Mouse (Mus musculus): Measurements from ENCODE around the gene Slc12a9.

The Slc12a9 gene

GRCm38 (mm10) chr5:137333512-137334174 is at the start of gene Slc12a9:
Gene Slc12a9, minus strand, starts transcription at chr5:137333597.
- peak; percentile 91 for DNase-seq (ENCODE audit: low read depth, low spot score)

GRCm38 (mm10) chr5:137381152-137381551 is 47.8 kb upstream of the Slc12a9 start:
- peak; percentile 75 for DNase-seq (ENCODE audit: low read depth, low spot score)

- peak; percentile 44 for DNase-seq (ENCODE audit: low read depth, low spot score)
These were observed 44.2 kb upstream of the Slc12a9 start for GRCm38 (mm10) chr5:137377603-137378002.

- peak; percentile 34 for DNase-seq (ENCODE audit: low read depth, low spot score)
These were observed 43.8 kb upstream of the Slc12a9 start for GRCm38 (mm10) chr5:137377176-137377575.

GRCm38 (mm10) chr5:137376722-137377121 is 43.3 kb upstream of the Slc12a9 start:
- no peak for DNase-seq (ENCODE audit: low read depth, low spot score)

- DNase-seq (ENCODE audit: low read depth, low spot score): peak; percentile 38
These were observed 42.8 kb upstream of the Slc12a9 start for GRCm38 (mm10) chr5:137376198-137376597.

- no peak for DNase-seq (ENCODE audit: low read depth, low spot score)
These were observed 42.2 kb upstream of the Slc12a9 start for GRCm38 (mm10) chr5:137375627-137376026.

- no peak for DNase-seq (ENCODE audit: low read depth, low spot score)
These were observed 41.2 kb upstream of the Slc12a9 start for GRCm38 (mm10) chr5:137374521-137375080.

- no peak for DNase-seq (ENCODE audit: low read depth, low spot score)
These were observed 40.1 kb upstream of the Slc12a9 start for GRCm38 (mm10) chr5:137373371-137373950.

GRCm38 (mm10) chr5:137369665-137370064 is 36.3 kb upstream of the Slc12a9 start:
- no peak for DNase-seq (ENCODE audit: low read depth, low spot score)

GRCm38 (mm10) chr5:137358382-137358781 is 25.0 kb upstream of the Slc12a9 start:
- DNase-seq (ENCODE audit: low read depth, low spot score): no peak

- no peak for DNase-seq (ENCODE audit: low read depth, low spot score)
These were observed 20.7 kb upstream of the Slc12a9 start for GRCm38 (mm10) chr5:137354091-137354490.

GRCm38 (mm10) chr5:137352011-137352975 is 18.9 kb upstream of the Slc12a9 start:
- DNase-seq (ENCODE audit: low read depth, low spot score): no peak

GRCm38 (mm10) chr5:137351394-137351793 is 18.0 kb upstream of the Slc12a9 start:
- DNase-seq (ENCODE audit: low read depth, low spot score): no peak

GRCm38 (mm10) chr5:137351058-137351380 is 17.6 kb upstream of the Slc12a9 start:
- no peak for DNase-seq (ENCODE audit: low read depth, low spot score)

- DNase-seq (ENCODE audit: low read depth, low spot score): no peak
These were observed 17.0 kb upstream of the Slc12a9 start for GRCm38 (mm10) chr5:137350205-137351057.

- peak; percentile 96 for DNase-seq (ENCODE audit: low read depth, low spot score)
These were observed 16.2 kb upstream of the Slc12a9 start, which contains the start of gene Ephb4 for GRCm38 (mm10) chr5:137349384-137350204. Gene Ephb4, plus strand, starts transcription at chr5:137350109.

- DNase-seq (ENCODE audit: low read depth, low spot score): peak; percentile 35
These were observed 15.3 kb upstream of the Slc12a9 start for GRCm38 (mm10) chr5:137348482-137349383.

- no peak for DNase-seq (ENCODE audit: low read depth, low spot score)
These were observed 14.5 kb upstream of the Slc12a9 start for GRCm38 (mm10) chr5:137347856-137348255.

All from forelimb bud, embryonic 11.5 days (tissue).